Mouse (Mus musculus) liver, embryonic 15.5 days (tissue): ENCODE data around the gene Cnpy4. TPM values are rescaled to one million over a fixed set of nuclear protein-coding genes. Genes with fewer than 3 reads are reported as not detected.
"Not testable (repeated sequence)": the region's sequence is repeated elsewhere in the genome, so short reads cannot be mapped to it uniquely, and the experiment has no call there.

Experiments used
- ATAC-seq: fragments of 200-750 bp; cut with Nextera tagmentation; 2 replicates; pipeline ENCODE4 v1.8.0; 2017; ENCODE audit warnings: moderate number of reproducible peaks, mild to moderate bottlenecking, moderate library complexity; ENCODE audit not compliant: insufficient read depth
- H3K27ac ChIP-seq: fragments of 300-500 bp; sonication (generic); replicated peaks from 2 replicates; pipeline ENCODE4 v1.5.1; 2015; ENCODE audit warnings: mild to moderate bottlenecking, inconsistent platforms
- H3K27me3 ChIP-seq: fragments of 300-500 bp; sonication (generic); 2 replicates; pipeline ENCODE4 v1.6.1; 2015; ENCODE audit warnings: mild to moderate bottlenecking, inconsistent platforms
- H3K36me3 ChIP-seq: fragments of 300-500 bp; sonication (generic); replicated peaks from 2 replicates; pipeline ENCODE4 v1.6.1; 2015; ENCODE audit warnings: moderate library complexity, mild to moderate bottlenecking, inconsistent platforms
- H3K4me1 ChIP-seq: fragments of 300-500 bp; sonication (generic); replicated peaks from 2 replicates; pipeline ENCODE4 v1.6.1; 2015; ENCODE audit warnings: inconsistent platforms
- H3K4me2 ChIP-seq: fragments of 300-500 bp; sonication (generic); 2 replicates; pipeline ENCODE4 v1.6.1; 2015; ENCODE audit warnings: moderate library complexity, mild to moderate bottlenecking, inconsistent platforms
- H3K4me3 ChIP-seq: fragments of 300-500 bp; sonication (generic); replicated peaks from 2 replicates; pipeline ENCODE4 v1.5.1; 2015; ENCODE audit warnings: mild to moderate bottlenecking, inconsistent platforms
- H3K9ac ChIP-seq: fragments of 300-500 bp; sonication (generic); 2 replicates; pipeline ENCODE4 v1.6.1; 2015; ENCODE audit warnings: moderate library complexity, mild to moderate bottlenecking, inconsistent platforms
- H3K9me3 ChIP-seq: fragments of 300-500 bp; sonication (generic); replicated peaks from 2 replicates; pipeline ENCODE4 v1.6.1; 2016; ENCODE audit warnings: inconsistent platforms
- WGBS: fragments of 180-500 bp; shearing (Covaris S2); methylation state at CpG from one replicate; pipeline ENCODE4 v1.1.7; 2015; ENCODE audit warnings: mixed read lengths; ENCODE audit not compliant: insufficient replicate concordance; 5-methylcytosine and 5-hydroxymethylcytosine counted together
- polyA plus RNA-seq: library from polyadenylated mRNA; unstranded; fragments of >200 nt; fragmentation: Nextera tagmentation; extraction: Ambion mirVana; gene quantifications from 2 replicates; pipeline ENCODE4 v1.2.1, GENCODE M21; 2015

Cnpy4 gene
- polyA plus RNA-seq, 1 experiment from 2014 or later: 13.4 TPM

DNA sequence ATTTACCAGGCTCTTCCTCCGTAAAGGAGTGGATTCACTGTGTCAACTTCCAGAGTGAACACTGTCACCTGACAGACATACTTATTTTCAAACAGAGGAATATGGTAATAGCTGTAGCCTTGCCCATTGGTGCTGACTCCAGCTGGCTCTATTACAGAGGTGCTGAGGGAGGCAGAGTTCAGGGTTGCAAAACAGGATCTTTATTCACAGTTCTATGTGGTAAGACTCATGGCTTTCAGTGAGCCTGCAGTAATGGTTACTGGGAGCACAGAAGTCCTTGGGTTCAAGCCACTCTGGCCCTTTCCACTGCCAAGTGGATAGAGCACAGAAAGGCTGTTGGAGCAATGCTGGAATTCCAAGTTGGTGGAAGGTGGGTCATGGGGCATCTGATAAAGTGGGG is 20.0 kb downstream of the Cnpy4 start:
- Histone ChIP-seq H3K9ac (no peak overlapping the region), H3K4me3 (no peak overlapping the region), H3K27ac (no peak overlapping the region), H3K4me2 (no peak overlapping the region), H3K9me3 (0 out of 2 replicates have a peak, but pooled peaks cover 3% of the 10 kb centered on the region), H3K36me3 (no peaks in the 10 kb centered on the region), H3K27me3 (no peaks in the 10 kb centered on the region), H3K4me1 (no peaks in the 10 kb centered on the region)
- no peak for ATAC-seq
- 66% methylated on average over 1 of the region's 1 CpGs for WGBS

DNA sequence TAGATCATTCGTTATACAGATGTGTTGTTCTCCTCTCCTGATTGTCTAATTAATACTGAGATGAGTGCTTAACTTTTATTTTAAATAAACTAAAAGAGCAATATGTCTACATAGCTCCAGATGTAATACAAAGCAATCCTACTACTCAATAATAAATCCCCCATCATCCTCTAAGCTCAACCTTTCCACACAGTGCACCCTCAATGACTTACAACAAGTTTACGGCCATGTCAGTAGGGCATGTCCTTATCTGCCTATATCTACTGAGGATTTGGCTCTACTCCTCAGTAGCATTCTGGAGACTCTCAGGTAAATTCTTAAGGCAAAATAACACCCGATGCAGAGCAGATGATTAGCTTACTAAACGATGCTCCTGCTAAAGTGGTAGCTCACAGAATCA is 20.6 kb downstream of the Cnpy4 start:
- ATAC-seq: no peak
- Histone ChIP-seq H3K27ac (no peak overlapping the region), H3K4me2 (no peak overlapping the region), H3K4me1 (no peaks in the 10 kb centered on the region), H3K4me3 (no peak overlapping the region), H3K36me3 (no peaks in the 10 kb centered on the region), H3K9ac (no peak overlapping the region), H3K27me3 (no peaks in the 10 kb centered on the region), H3K9me3 (0 out of 2 replicates have a peak, but pooled peaks cover 3% of the 10 kb centered on the region)
- WGBS: 54% methylated on average over 4 of the region's 4 CpGs

DNA sequence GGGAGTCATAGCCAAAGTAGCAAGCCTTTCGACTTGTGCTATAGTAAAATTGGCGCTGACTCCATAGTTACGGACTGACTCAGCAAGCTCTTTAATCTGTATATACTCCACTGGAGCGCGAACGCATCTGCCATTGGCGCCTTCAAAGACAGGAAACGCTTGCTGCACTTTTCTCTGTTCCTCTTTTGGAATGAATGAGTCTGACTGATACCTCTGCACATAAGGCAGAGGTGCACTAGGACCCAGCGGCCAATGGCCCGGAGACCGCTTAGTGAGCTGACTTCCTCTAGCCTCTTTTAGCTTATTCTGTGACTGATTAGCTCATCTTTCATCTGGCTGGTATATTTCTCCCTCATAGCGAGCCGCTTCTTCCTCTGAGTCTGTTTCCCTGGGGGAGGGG is 29.3 kb downstream of the Cnpy4 start:
- H3K9ac ChIP-seq, H3K4me1 ChIP-seq, H3K27me3 ChIP-seq, H3K9me3 ChIP-seq, H3K36me3 ChIP-seq, H3K4me2 ChIP-seq, ATAC-seq, H3K27ac ChIP-seq, H3K4me3 ChIP-seq: not testable (repeated sequence)
- 84% methylated on average over 13 of the region's 13 CpGs for WGBS

DNA sequence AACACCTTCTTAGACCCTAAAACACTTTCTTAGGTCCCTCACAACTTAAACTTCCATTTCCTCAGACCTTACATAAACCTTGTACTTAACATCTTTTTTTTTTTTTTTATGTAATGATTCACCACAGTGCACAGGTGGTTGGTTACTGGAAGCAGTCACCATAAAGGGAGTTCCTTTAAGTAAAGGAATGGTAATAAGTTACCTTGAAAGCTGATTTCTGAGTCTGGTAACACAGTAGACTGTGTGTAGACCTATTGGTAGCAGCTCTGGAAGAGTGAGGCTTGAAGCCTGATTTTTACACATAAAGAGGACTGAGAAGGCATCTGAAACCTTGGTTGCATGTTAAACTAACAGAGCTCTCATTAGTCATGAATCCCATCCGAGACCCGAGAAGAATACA is 32.6 kb downstream of the Cnpy4 start:
- Histone ChIP-seq H3K4me1 (no peaks in the 10 kb centered on the region), H3K4me2 (no peak overlapping the region), H3K4me3 (no peak overlapping the region), H3K27ac (no peak overlapping the region), H3K36me3 (no peaks in the 10 kb centered on the region), H3K9ac (no peak overlapping the region), H3K9me3 (no peaks in the 10 kb centered on the region), H3K27me3 (no peaks in the 10 kb centered on the region)
- ATAC-seq: no peak
- 41% methylated on average over 2 of the region's 2 CpGs for WGBS

DNA sequence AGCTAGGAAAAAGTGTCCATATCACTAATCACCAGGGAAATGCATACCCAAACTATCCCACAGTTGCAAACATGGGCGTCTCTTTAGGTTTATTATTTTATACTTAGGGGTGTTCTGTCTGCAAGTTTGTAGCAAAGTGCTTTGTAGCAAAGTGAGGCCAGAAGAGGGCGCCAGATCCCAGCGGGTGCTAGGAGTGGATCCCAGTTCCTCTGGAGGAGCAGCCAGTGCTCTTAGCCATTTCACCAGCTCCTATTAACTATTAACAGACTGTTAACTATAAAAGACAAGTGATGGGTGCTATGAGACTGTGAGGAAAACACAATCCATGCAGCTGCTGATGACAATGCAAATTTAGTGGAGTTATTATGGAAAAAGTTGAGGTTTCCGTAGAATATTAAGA is 34.8 kb downstream of the Cnpy4 start:
- no peak overlapping the region for H3K9ac ChIP-seq
- ATAC-seq: no peak
- H3K27me3 ChIP-seq: no peaks in the 10 kb centered on the region
- 20% methylated on average over 4 of the region's 4 CpGs for WGBS
- no peaks in the 10 kb centered on the region for H3K9me3 ChIP-seq
- no peak overlapping the region for H3K27ac ChIP-seq
- H3K4me1 ChIP-seq: no peaks in the 10 kb centered on the region
- H3K4me2 ChIP-seq: no peak overlapping the region
- H3K4me3 ChIP-seq: no peak overlapping the region
- H3K36me3 ChIP-seq: no peaks in the 10 kb centered on the region

DNA sequence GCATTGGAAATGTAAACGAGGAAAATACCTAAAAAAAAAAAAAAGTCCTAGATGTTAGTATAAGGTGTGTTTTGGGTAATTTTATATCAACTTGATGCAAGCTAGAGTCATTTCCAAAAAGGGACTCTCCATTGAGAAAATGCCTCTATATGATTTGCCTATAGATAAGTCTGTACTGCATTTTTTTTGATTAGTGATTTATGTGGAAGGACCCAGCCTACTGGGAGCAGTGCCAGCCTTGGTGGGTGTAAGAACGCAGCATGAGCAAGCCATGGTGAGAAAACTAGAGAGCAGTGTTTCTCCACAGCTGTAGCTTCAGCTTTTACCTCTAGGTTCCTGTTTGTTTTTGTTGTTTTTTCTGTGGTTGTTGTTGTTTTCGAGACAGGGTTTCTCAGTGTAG is 36.0 kb downstream of the Cnpy4 start:
- ATAC-seq: no peak
- H3K4me2 ChIP-seq: no peak overlapping the region
- H3K27ac ChIP-seq: no peak overlapping the region
- H3K27me3 ChIP-seq: no peaks in the 10 kb centered on the region
- H3K9me3 ChIP-seq: no peaks in the 10 kb centered on the region
- no peaks in the 10 kb centered on the region for H3K4me1 ChIP-seq
- H3K36me3 ChIP-seq: no peaks in the 10 kb centered on the region
- H3K9ac ChIP-seq: no peak overlapping the region
- 46% methylated on average over 3 of the region's 3 CpGs for WGBS
- H3K4me3 ChIP-seq: no peak overlapping the region

DNA sequence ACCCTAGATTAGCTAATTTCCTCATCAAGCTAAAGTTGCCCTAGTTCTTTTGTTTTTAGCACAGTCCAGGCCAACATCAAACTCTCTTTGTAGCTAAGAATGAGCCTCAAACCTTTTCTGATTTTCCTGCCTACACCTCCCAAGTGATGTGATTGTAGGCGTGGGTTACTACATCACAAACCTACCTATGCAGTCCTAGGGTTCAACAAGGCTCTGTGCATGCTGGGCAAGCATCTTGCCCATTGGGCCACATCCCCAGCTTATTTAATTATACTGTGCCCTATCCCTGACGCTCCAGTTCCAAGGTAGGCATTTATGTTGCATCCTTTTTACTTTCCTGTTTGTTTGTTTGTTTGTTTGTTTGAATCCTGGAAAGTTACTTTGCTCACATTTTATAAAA is 38.4 kb downstream of the Cnpy4 start, which contains the start of gene Nxpe5:
Gene Nxpe5, plus strand, starts transcription at position 199 of the 400 bp plus-strand sequence.
- H3K27ac ChIP-seq: no peak within 1 kb of the TSS
- no peaks in the 10 kb centered on the region for H3K36me3 ChIP-seq
- H3K4me1 ChIP-seq: no peaks in the 10 kb centered on the region
- 49% methylated on average over 2 of the region's 2 CpGs for WGBS
- no peaks in the 10 kb centered on the region for H3K9me3 ChIP-seq
- H3K27me3 ChIP-seq: no peaks in the 10 kb centered on the region
- no peak within 1 kb of the TSS for H3K9ac ChIP-seq
- H3K4me3 ChIP-seq: no peak within 1 kb of the TSS
- ATAC-seq: no peak
- H3K4me2 ChIP-seq: no peak within 1 kb of the TSS

DNA sequence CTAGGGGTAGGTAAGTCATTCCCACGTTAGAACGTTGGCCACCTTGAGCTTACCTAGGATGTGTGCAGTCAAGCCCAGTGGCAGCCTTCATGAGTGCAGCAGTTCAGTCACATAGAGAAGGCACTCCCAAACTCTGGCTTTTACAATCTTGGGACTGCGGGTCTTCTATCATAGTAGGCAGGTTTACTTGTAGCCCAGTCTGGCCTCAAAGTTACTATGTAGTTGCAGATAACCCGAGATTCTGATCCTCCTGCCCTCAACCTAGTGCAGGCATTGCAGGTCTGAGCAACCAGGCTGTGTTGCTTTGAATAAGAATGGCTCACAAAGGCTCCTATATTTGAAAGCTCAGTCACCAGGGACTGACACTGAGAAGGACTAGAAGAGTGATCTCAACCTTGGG is 39.2 kb downstream of the Cnpy4 start:
- Histone ChIP-seq H3K9me3 (no peaks in the 10 kb centered on the region), H3K4me2 (no peak overlapping the region), H3K27me3 (no peaks in the 10 kb centered on the region), H3K4me1 (no peaks in the 10 kb centered on the region), H3K9ac (no peak overlapping the region), H3K27ac (no peak overlapping the region), H3K4me3 (no peak overlapping the region), H3K36me3 (no peaks in the 10 kb centered on the region)
- ATAC-seq: no peak
- WGBS: 34% methylated on average over 4 of the region's 4 CpGs

DNA sequence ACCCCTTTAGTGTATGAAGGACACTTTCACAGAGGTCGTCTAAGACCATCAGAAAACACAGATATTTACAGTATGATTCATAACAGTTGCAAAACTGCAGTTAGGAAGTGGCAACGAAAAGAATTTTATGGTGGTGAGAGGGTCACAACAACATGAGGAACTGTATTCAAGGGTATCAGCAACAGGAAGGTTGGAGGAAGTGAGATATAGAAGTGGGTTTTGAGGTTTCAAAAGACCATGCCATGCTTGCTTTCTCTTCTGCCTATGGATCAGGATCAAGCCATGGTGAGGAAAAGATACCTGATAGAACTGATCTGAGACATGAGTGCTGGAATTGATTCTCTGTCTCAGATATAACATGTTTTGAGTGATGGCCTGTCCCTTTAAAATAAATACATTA is 40.1 kb downstream of the Cnpy4 start:
- Histone ChIP-seq H3K4me3 (no peak overlapping the region), H3K4me1 (no peaks in the 10 kb centered on the region), H3K9ac (no peak overlapping the region), H3K27ac (no peak overlapping the region), H3K27me3 (no peaks in the 10 kb centered on the region), H3K9me3 (no peaks in the 10 kb centered on the region), H3K4me2 (no peak overlapping the region), H3K36me3 (no peaks in the 10 kb centered on the region)
- WGBS: 14% methylated on average over 2 of the region's 2 CpGs
- ATAC-seq: no peak

DNA sequence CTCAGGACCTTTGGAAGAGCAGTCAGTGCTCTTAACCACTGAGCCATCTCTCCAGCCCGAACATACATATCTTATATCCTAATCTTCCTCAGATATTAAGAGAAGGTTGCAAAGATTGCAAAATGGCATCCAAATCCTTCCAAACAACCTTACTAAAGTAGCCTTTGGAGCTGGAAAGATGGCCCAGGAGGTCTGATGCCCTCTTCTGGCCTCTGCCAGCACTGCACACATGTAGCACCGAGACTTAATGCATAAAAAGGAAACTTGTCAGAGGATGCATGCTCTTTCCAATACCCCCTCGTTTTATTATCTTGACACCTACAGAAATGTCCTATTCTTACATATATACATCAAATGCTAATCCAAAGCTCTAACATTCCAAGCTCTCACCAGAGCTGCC is 40.7 kb downstream of the Cnpy4 start:
- Histone ChIP-seq H3K9me3 (no peaks in the 10 kb centered on the region), H3K36me3 (no peaks in the 10 kb centered on the region), H3K4me2 (no peak overlapping the region), H3K4me3 (no peak overlapping the region), H3K27me3 (no peaks in the 10 kb centered on the region), H3K9ac (no peak overlapping the region), H3K27ac (no peak overlapping the region), H3K4me1 (no peaks in the 10 kb centered on the region)
- ATAC-seq: no peak
- 24% methylated on average over 3 of the region's 3 CpGs for WGBS

DNA sequence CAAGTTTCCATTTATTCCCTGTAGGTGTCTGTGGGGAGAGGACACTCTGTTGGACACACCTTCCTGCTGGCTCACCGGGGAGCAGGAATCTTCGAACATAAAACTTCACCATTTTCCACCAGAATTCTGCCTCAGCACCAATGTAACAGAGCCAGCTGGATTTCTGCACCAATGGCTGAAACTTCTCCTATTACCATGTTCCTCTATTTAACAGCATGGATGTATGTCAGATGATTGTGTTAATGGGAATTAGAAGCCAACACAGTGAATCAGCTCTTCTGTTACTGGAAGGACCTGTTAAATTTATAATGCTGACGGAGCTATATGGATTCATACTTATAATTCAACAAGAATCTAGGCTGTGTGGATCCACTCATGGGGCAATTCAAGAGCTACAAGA is 42.2 kb downstream of the Cnpy4 start:
- H3K4me3 ChIP-seq: no peak overlapping the region
- no peaks in the 10 kb centered on the region for H3K27me3 ChIP-seq
- H3K36me3 ChIP-seq: no peaks in the 10 kb centered on the region
- WGBS: 80% methylated on average over 3 of the region's 3 CpGs
- ATAC-seq: no peak
- H3K4me1 ChIP-seq: no peaks in the 10 kb centered on the region
- H3K9me3 ChIP-seq: no peaks in the 10 kb centered on the region
- no peak overlapping the region for H3K9ac ChIP-seq
- no peak overlapping the region for H3K27ac ChIP-seq
- no peak overlapping the region for H3K4me2 ChIP-seq

DNA sequence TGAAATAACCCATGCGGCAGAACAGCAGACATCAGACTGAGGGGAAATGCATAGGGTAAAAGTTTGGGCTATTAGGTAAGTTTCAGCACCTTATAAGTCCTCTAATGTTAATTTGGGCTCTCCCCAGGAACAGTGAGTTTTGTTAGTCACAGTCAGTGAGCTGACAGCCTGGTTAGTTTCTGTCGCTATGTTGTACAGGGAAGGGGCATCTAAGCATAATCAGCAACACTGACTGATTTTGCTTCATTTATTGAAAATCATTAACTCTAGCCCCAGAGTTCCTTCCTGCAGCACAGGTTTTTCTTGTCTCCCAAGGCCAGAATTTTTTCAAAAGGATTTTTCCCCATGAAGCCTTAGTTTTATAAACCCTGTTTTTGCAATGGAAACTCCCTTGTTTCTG is 46.5 kb downstream of the Cnpy4 start:
- 84% methylated on average over 2 of the region's 2 CpGs for WGBS
- Histone ChIP-seq H3K27me3 (no peaks in the 10 kb centered on the region), H3K4me2 (no peak overlapping the region), H3K4me1 (no peaks in the 10 kb centered on the region), H3K9ac (no peak overlapping the region), H3K9me3 (no peaks in the 10 kb centered on the region), H3K27ac (no peak overlapping the region), H3K36me3 (no peaks in the 10 kb centered on the region), H3K4me3 (no peak overlapping the region)
- ATAC-seq: no peak
